Mouse (Mus musculus): ENCODE measurements around the gene Jmjd1c. TPM values are rescaled to one million over a fixed set of nuclear protein-coding genes. Genes with fewer than 3 reads are reported as not detected.

Gene Jmjd1c
- total and polyA plus RNA-seq, 3 experiments: 8.5 to 36.8 (median 34.5) TPM

DNA sequence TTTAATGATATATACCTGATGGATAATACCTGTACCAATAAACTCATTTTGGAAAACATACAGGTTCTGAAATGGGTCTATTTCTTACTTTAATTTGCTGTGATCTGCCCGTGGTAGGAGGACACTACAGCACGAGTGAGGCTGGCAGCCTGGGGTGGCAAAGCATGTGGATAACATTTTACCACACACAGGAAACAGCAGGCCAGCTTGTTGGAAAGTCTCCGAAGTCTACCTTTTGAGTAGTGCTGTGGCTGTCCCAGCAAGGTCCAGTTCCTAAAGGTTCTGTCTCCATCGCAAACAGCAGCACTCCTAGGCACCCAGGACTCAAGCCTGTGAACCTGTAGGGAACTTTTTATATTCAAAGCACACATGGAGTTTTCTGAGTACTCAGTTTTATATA, 49.7 kb downstream of the Jmjd1c start:
- Histone ChIP-seq H3K79me2 (replicated peaks; ENCODE audit: control insufficient read depth, insufficient read depth, low read length) (peaks cover 3% of the 10 kb centered on the region), H3K9ac (ENCODE audit: low read depth, low read length) (no peak overlapping the region)
- TF ChIP-seq CTCF (IDR thresholded peaks at IDR 0.05) (no peak), EP300 (IDR thresholded peaks at IDR 0.05; ENCODE audit: insufficient read depth, low read depth, low read length) (no peak), POLR2A (IDR thresholded peaks at IDR 0.05; ENCODE audit: insufficient read depth, low read depth, low read length) (no peak)

DNA sequence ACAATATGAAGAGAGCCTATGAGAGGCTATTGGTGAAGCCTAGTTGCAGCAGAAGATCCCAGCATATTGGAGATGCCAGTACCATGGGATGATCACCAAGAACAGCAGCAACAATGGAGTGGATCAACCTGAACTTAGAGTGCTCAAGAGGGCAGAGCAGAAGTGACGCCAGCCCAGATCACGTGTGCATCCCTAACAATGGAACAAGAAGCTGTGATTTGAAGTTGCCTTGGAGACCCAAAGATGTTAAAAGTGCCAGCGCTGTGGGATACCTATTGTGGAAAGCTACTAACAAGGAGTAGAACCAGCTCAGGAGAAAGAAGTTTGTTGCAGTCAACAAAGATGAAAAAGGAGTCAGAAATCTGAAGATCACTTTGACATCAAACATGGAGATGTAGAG, 55.8 kb downstream of the Jmjd1c start:
- WGBS: 91% methylated on average over 3 of the region's 3 CpGs
- no peak overlapping the region for H3K9ac ChIP-seq (ENCODE audit: low read depth, low read length)
- no peak overlapping the region for H3K27ac ChIP-seq
- no peaks in the 10 kb centered on the region for H3K27me3 ChIP-seq (ENCODE audit: control insufficient read depth, insufficient read depth, low read length)
- TF ChIP-seq POLR2A (IDR thresholded peaks at IDR 0.05; ENCODE audit: insufficient read depth, low read depth, low read length): no peak
- no peak for TF ChIP-seq CTCF (IDR thresholded peaks at IDR 0.05)
- TF ChIP-seq EP300 (IDR thresholded peaks at IDR 0.05; ENCODE audit: insufficient read depth, low read depth, low read length): no peak
- intact Hi-C loops (cut with DNase I): no loop called here
- H3K36me3 ChIP-seq (ENCODE audit: control insufficient read depth, insufficient read depth, low read length): peaks cover 6% of the 10 kb centered on the region
- peaks cover 5% of the 10 kb centered on the region for H3K4me1 ChIP-seq (ENCODE audit: control insufficient read depth, insufficient read depth, low read length)
- H3K79me2 ChIP-seq (replicated peaks; ENCODE audit: control insufficient read depth, insufficient read depth, low read length): peaks cover 7% of the 10 kb centered on the region
- no peak for DNase-seq
- no peak overlapping the region for H3K4me3 ChIP-seq

More for the DNA sequence above, 49.7 kb downstream of the Jmjd1c start:
- H3K36me3 ChIP-seq (ENCODE audit: control insufficient read depth, insufficient read depth, low read length): peaks cover 8% of the 10 kb centered on the region
- peaks cover 6% of the 10 kb centered on the region for H3K4me1 ChIP-seq (ENCODE audit: control insufficient read depth, insufficient read depth, low read length)
- no peak overlapping the region for H3K4me3 ChIP-seq
- no peaks in the 10 kb centered on the region for H3K27me3 ChIP-seq (ENCODE audit: control insufficient read depth, insufficient read depth, low read length)
- no peak overlapping the region for H3K27ac ChIP-seq
- intact Hi-C loops (cut with DNase I): no loop called here
- 58% methylated on average over 4 of the region's 4 CpGs for WGBS
- no peak for DNase-seq

DNA sequence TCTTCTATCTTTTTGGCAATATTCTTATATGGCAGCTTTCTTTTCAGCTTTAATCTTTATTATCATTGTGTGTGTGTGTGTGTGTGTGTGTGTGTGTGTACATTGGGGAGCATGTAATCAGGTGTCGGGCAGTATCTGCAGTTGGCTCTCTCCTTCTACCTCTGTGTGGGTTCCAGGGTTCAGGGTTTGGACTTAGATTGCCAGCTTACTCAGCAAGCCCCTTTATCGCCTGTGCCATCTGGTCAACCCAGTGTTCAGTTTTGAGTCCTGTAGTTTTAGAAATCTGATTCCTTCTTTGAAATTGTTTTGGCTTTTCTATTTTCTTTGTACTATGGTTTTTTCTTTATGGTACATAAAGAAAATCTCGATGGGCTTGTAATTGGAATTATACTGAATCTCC, 58.7 kb downstream of the Jmjd1c start:
- 96% methylated on average over 3 of the region's 3 CpGs for WGBS
- Histone ChIP-seq H3K4me3 (no peak overlapping the region), H3K79me2 (replicated peaks; ENCODE audit: control insufficient read depth, insufficient read depth, low read length) (peaks cover 4% of the 10 kb centered on the region; the same call in 1 of the 2 replicates), H3K27me3 (ENCODE audit: control insufficient read depth, insufficient read depth, low read length) (no peaks in the 10 kb centered on the region), H3K27ac (no peak overlapping the region), H3K4me1 (ENCODE audit: control insufficient read depth, insufficient read depth, low read length) (peaks cover 2% of the 10 kb centered on the region), H3K9ac (ENCODE audit: low read depth, low read length) (no peak overlapping the region), H3K36me3 (ENCODE audit: control insufficient read depth, insufficient read depth, low read length) (peaks cover 4% of the 10 kb centered on the region; the same call in 1 of the 2 replicates)
- TF ChIP-seq CTCF (IDR thresholded peaks at IDR 0.05): no peak
- no peak for DNase-seq
- intact Hi-C loops (cut with DNase I): no loop called here

DNA sequence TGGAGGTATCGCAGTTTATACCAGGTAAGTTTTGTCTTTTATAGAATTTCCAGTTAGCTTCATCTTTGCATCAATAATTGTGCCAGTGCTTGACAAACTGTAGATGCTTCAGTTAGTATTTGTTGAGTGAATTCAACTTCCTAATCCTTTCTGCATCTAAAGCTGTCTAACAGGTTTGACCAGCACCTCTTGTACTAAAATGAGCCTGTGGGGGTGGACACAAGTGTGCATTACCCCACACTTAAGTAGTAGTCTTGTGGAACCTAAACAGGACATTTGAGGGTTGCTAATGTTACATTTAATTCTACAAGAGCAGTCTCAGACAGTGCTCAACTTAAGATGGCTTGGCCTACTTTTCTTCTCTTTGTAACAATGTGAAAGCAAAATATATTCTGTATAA, 78.1 kb downstream of the Jmjd1c start:
- Histone ChIP-seq H3K36me3 (ENCODE audit: control insufficient read depth, insufficient read depth, low read length) (peaks cover 2% of the 10 kb centered on the region; the same call in 1 of the 2 replicates), H3K79me2 (replicated peaks; ENCODE audit: control insufficient read depth, insufficient read depth, low read length) (peaks cover 7% of the 10 kb centered on the region), H3K27ac (no peak overlapping the region), H3K4me3 (no peak overlapping the region), H3K9ac (ENCODE audit: low read depth, low read length) (no peak overlapping the region), H3K27me3 (ENCODE audit: control insufficient read depth, insufficient read depth, low read length) (no peaks in the 10 kb centered on the region), H3K4me1 (ENCODE audit: control insufficient read depth, insufficient read depth, low read length) (peaks cover 1% of the 10 kb centered on the region)
- no peak for DNase-seq
- 98% methylated on average over 1 of the region's 1 CpGs for WGBS
- no peak for TF ChIP-seq POLR2A (IDR thresholded peaks at IDR 0.05; ENCODE audit: insufficient read depth, low read depth, low read length)
- no peak for TF ChIP-seq CTCF (IDR thresholded peaks at IDR 0.05)
- no peak for TF ChIP-seq EP300 (IDR thresholded peaks at IDR 0.05; ENCODE audit: insufficient read depth, low read depth, low read length)
- intact Hi-C loops (cut with DNase I): no loop called here

DNA sequence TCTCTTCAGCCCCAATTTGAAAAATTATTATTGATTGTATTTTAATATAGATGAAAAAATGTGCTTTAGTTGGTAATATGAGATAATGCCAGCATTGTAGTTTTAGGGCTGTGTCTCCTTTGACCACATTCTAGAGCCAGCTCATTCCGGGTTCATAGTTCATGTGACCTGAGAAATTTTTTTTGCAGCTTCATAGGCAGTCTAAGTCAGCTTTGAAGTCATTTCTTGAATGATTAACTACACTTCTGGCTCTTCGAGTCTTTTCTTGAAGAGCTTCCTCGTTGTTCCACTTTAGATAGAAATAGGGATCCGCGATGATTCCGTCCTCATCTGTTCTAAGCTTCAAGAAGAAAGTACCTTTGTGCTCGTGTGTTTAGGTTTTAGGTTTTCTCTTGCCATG, 80.1 kb downstream of the Jmjd1c start:
- no peak for TF ChIP-seq EP300 (IDR thresholded peaks at IDR 0.05; ENCODE audit: insufficient read depth, low read depth, low read length)
- TF ChIP-seq POLR2A (IDR thresholded peaks at IDR 0.05; ENCODE audit: insufficient read depth, low read depth, low read length): no peak
- no peak for TF ChIP-seq CTCF (IDR thresholded peaks at IDR 0.05)
- no peaks in the 10 kb centered on the region for H3K27me3 ChIP-seq (ENCODE audit: control insufficient read depth, insufficient read depth, low read length)
- WGBS: 87% methylated on average over 7 of the region's 7 CpGs
- no peak overlapping the region for H3K4me3 ChIP-seq
- DNase-seq: no peak
- no peak overlapping the region for H3K27ac ChIP-seq
- intact Hi-C loops (cut with DNase I): no loop called here
- H3K36me3 ChIP-seq (ENCODE audit: control insufficient read depth, insufficient read depth, low read length): peaks cover 2% of the 10 kb centered on the region; the same call in 1 of the 2 replicates
- H3K4me1 ChIP-seq (ENCODE audit: control insufficient read depth, insufficient read depth, low read length): no peaks in the 10 kb centered on the region; the same call in none of the 2 replicates
- peaks cover 8% of the 10 kb centered on the region for H3K79me2 ChIP-seq (replicated peaks; ENCODE audit: control insufficient read depth, insufficient read depth, low read length)
- H3K9ac ChIP-seq (ENCODE audit: low read depth, low read length): no peak overlapping the region

DNA sequence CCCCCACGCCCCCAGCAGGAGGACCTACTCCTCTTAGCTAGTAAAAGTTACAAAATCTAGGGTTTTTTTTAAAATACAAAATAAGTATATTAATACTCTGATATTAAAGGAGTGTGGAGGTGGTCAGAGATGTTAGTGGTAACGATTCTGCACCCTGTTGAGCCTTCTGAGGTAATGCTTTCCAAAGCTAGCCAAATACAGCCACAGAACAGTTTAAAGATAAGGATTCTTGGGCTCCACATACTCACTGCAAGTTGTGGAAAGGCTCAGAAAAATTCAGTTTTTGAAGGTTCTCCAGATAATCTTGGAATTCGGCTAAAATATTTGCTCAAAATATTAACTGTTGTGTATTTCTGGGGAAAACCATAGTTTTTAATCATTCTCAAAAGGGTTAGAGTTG, 81.0 kb downstream of the Jmjd1c start:
- Histone ChIP-seq H3K4me3 (no peak overlapping the region), H3K9ac (ENCODE audit: low read depth, low read length) (no peak overlapping the region), H3K27me3 (ENCODE audit: control insufficient read depth, insufficient read depth, low read length) (no peaks in the 10 kb centered on the region), H3K79me2 (replicated peaks; ENCODE audit: control insufficient read depth, insufficient read depth, low read length) (peaks cover 7% of the 10 kb centered on the region), H3K36me3 (ENCODE audit: control insufficient read depth, insufficient read depth, low read length) (peaks cover 2% of the 10 kb centered on the region; the same call in 1 of the 2 replicates), H3K4me1 (ENCODE audit: control insufficient read depth, insufficient read depth, low read length) (no peaks in the 10 kb centered on the region; the same call in none of the 2 replicates), H3K27ac (no peak overlapping the region)
- TF ChIP-seq EP300 (IDR thresholded peaks at IDR 0.05; ENCODE audit: insufficient read depth, low read depth, low read length) (no peak), POLR2A (IDR thresholded peaks at IDR 0.05; ENCODE audit: insufficient read depth, low read depth, low read length) (no peak), CTCF (IDR thresholded peaks at IDR 0.05) (no peak)
- no peak for DNase-seq
- intact Hi-C loops (cut with DNase I): no loop called here
- WGBS: 54% methylated on average over 3 of the region's 3 CpGs

Measured in heart, adult 2 months (tissue).